Mouse (Mus musculus) common myeloid progenitor, adult 5-6 weeks (primary cell): ENCODE measurements at regions not wholly inside any gene's neighbourhood (a gene's known extent, or its start where the extent isn't known, plus 50 kb on each side); places are given as distances from the start of the nearest gene placed in this dataset.

Experiments used
- ATAC-seq: replicated peaks from 2 replicates; pipeline ENCODE4 v1.8.0; 2016; ENCODE audit warnings: low read depth, mild to moderate bottlenecking, moderate TSS enrichment, inconsistent platforms; ENCODE audit not compliant: poor library complexity, severe bottlenecking

GRCm38 (mm10) chr10:126257171-126257570 is 291.2 kb downstream of the Lrig3 start:
- no peak for ATAC-seq

DNA sequence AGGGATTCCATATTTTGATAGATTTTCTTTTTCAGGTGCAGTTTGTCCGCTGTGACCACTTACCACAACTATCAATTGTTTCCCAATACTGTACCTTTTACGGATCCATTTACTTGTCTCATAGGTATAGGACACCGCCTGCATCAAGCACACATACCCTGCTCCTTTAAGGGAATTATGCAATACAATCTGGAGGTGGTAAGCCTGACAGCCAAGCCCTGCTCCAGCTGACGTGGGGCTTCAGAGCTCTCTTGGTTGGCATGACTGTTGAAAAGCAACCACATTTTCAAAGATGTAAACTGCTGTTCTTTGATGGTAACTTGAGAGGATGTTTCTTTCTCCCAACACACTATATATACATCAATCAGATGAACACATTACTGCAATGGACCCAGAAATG is 288.2 kb downstream of the Lrig3 start:
- no peak for ATAC-seq

GRCm38 (mm10) chr10:126249176-126249575 is 283.2 kb downstream of the Lrig3 start:
- ATAC-seq, result no peak

DNA sequence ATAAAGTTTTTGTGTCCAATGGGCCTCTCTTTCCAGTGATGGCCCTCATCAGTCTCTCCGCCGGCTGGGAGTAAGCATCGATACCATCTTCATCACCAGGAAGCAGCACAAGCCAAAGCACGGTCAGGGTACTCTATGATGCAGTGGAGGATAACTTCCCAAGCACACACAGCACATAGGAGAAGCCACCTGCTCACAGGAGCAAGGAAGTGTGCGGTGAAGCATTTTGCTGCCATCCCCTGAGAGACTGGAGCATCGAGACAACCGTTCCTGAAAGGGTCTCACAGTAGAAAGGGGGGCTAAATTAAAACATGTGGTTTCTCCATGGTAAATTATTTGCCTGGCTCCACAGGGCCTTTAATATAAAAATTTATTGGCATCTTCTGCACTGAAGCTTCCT is 277.1 kb downstream of the Lrig3 start:
- no peak for ATAC-seq

GRCm38 (mm10) chr10:126239536-126239935 is 273.6 kb downstream of the Lrig3 start:
- no peak for ATAC-seq
